Mouse (Mus musculus) forebrain, postnatal 0 days (tissue): ENCODE measurements around the gene Hnrnpl. TPM values are rescaled to one million over a fixed set of nuclear protein-coding genes. Genes with fewer than 3 reads are reported as not detected.

ENCODE experiments used
- ATAC-seq: fragments of 200-750 bp; cut with Nextera tagmentation; 2 replicates; pipeline ENCODE4 v1.8.0; 2017; ENCODE audit warnings: mild to moderate bottlenecking, moderate library complexity
- DNase-seq: peaks from one replicate; pipeline ENCODE4 v3.0.0-alpha.2; 2015
- H3K27ac ChIP-seq: fragments of 300-500 bp; sonication (generic); 2 replicates; pipeline ENCODE4 v1.5.1; 2014; ENCODE audit warnings: low read depth, mild to moderate bottlenecking, antibody characterized with exemption, low read length, moderate library complexity, mixed read lengths
- H3K27me3 ChIP-seq: fragments of 300-500 bp; sonication (generic); 2 replicates; pipeline ENCODE4 v1.6.1; 2014; ENCODE audit warnings: mild to moderate bottlenecking, low read length, mixed read lengths; ENCODE audit not compliant: insufficient read depth
- H3K36me3 ChIP-seq: fragments of 300-500 bp; sonication (generic); 2 replicates; pipeline ENCODE4 v1.6.1; 2014; ENCODE audit warnings: mild to moderate bottlenecking, moderate library complexity; ENCODE audit not compliant: insufficient read depth
- H3K4me1 ChIP-seq: fragments of 300-500 bp; sonication (generic); 2 replicates; pipeline ENCODE4 v1.6.1; 2014; ENCODE audit warnings: antibody characterized with exemption; ENCODE audit not compliant: insufficient read depth
- H3K4me2 ChIP-seq: fragments of 300-500 bp; sonication (generic); 2 replicates; pipeline ENCODE4 v1.6.1; 2014; ENCODE audit warnings: low read depth, mild to moderate bottlenecking, moderate library complexity
- H3K4me3 ChIP-seq: fragments of 300-500 bp; sonication (generic); 2 replicates; pipeline ENCODE4 v1.5.1; 2014; ENCODE audit warnings: low read depth, low read length, mixed read lengths
- H3K9ac ChIP-seq: fragments of 300-500 bp; sonication (generic); 2 replicates; pipeline ENCODE4 v1.6.1; 2014; ENCODE audit warnings: mild to moderate bottlenecking
- H3K9me3 ChIP-seq: fragments of 300-500 bp; sonication (generic); 2 replicates; pipeline ENCODE4 v1.6.1; 2016; ENCODE audit warnings: low read length
- CTCF ChIP-seq: sonication (generic); IDR thresholded peaks from 2 replicates; pipeline ENCODE4 v1.5.1; 2016; ENCODE audit warnings: antibody characterized with exemption, control low read depth, low read depth
- WGBS: fragments of 180-500 bp; shearing (Covaris S2); extraction: QIAGEN DNeasy Blood & Tissue Kit; methylation state at CpG from one replicate; pipeline ENCODE4 v1.1.7; 2014; 5-methylcytosine and 5-hydroxymethylcytosine counted together
- polyA plus RNA-seq: library from polyadenylated mRNA; unstranded; fragments of >200 nt; fragmentation: Nextera tagmentation; extraction: Ambion mirVana; gene quantifications from 2 replicates; pipeline ENCODE4 v1.2.1, GENCODE M21; 2015
- total RNA-seq: library from RNA; depleted of rRNA; stranded (reverse); fragments of >200 nt; gene quantifications from 2 replicates; pipeline ENCODE4 v1.2.3, GENCODE M21; 2014

Gene Hnrnpl
- total and polyA plus RNA-seq, 2 experiments from 2014 or later, result 172 to 264 TPM

DNA sequence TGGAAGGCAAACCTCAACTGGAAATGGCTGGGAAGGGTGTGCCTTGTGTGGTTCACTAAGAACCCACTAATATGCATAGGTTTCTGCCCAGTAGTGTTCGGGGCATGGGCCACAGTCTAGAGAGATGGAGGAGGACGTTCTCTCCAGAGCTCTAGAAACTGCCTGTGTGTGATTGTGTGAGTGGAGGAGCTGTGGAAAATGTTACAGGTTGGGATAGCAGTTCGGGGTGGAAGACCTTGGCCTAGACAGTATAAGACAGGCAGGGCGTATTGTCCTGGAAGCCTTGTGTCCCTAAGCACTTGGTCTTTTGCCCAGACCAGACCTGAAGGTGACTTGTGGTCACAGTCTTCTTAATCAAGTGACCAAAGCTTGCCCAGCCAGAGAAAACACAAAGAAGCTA is 4.1 kb downstream of the Hnrnpl start:
- H3K4me2 ChIP-seq, result peak overlapping the region; percentile 69
- TF ChIP-seq CTCF, result no peak

GRCm38 (mm10) chr7:28812949-28813348 is 4.6 kb downstream of the Hnrnpl start:
- no peak overlapping the region for H3K4me3 ChIP-seq
- DNase-seq, result no peak

More for the DNA sequence above, 4.1 kb downstream of the Hnrnpl start:
- DNase-seq (no peak), ATAC-seq (no peak)
- H3K9ac ChIP-seq, result no peak overlapping the region
- peaks cover 44% of the 10 kb centered on the region for H3K36me3 ChIP-seq
- no peaks in the 10 kb centered on the region for H3K27me3 ChIP-seq
- H3K27ac ChIP-seq, result no peak overlapping the region
- H3K4me1 ChIP-seq, result peaks cover 16% of the 10 kb centered on the region
- no peaks in the 10 kb centered on the region for H3K9me3 ChIP-seq
- WGBS, result 65% methylated on average over 4 of the region's 4 CpGs
- H3K4me3 ChIP-seq, result peak overlapping the region; percentile 97

GRCm38 (mm10) chr7:28814306-28815034 is 6.1 kb downstream of the Hnrnpl start:
- TF ChIP-seq CTCF, result no peak
- no peak for DNase-seq
- peaks cover 62% of the 10 kb centered on the region for H3K36me3 ChIP-seq
- no peaks in the 10 kb centered on the region for H3K9me3 ChIP-seq
- ATAC-seq, result no peak
- 90% methylated on average over 5 of the region's 5 CpGs for WGBS
- H3K4me1 ChIP-seq, result peaks cover 11% of the 10 kb centered on the region
- H3K9ac ChIP-seq, result no peak overlapping the region
- H3K4me2 ChIP-seq, result no peak overlapping the region
- H3K27me3 ChIP-seq, result no peaks in the 10 kb centered on the region
- H3K27ac ChIP-seq, result no peak overlapping the region
- no peak overlapping the region for H3K4me3 ChIP-seq

More at GRCm38 (mm10) chr7:28812949-28813348, 4.6 kb downstream of the Hnrnpl start:
- H3K9me3 ChIP-seq, result no peaks in the 10 kb centered on the region
- no peak for ATAC-seq
- H3K27me3 ChIP-seq, result no peaks in the 10 kb centered on the region
- H3K27ac ChIP-seq, result no peak overlapping the region
- 74% methylated on average over 5 of the region's 5 CpGs for WGBS
- no peak for TF ChIP-seq CTCF
- peaks cover 14% of the 10 kb centered on the region for H3K4me1 ChIP-seq
- peak overlapping the region; percentile 69 for H3K4me2 ChIP-seq
- H3K9ac ChIP-seq, result no peak overlapping the region
- peaks cover 49% of the 10 kb centered on the region for H3K36me3 ChIP-seq

DNA sequence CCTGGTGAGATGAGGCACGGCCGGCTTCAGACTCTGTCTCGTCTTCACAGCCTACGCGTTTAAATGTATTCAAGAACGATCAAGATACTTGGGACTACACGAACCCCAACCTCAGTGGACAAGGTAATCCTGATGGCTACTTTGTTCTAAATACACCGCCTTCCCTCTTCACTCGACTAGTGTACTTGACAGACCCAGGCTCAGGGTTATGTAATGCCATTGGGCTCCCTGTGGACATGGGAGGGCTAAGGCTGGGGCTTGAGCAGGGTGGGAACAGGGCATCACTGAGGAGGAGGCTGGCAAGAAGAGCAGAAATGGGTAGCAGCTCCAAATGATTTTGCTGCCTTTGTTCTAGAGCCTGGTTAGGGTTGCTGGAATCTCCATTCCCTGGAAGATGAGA is 6.9 kb downstream of the Hnrnpl start:
- H3K27me3 ChIP-seq, result no peaks in the 10 kb centered on the region
- ATAC-seq, result no peak
- peaks cover 11% of the 10 kb centered on the region for H3K4me1 ChIP-seq
- H3K4me3 ChIP-seq, result no peak overlapping the region
- WGBS, result 92% methylated on average over 9 of the region's 9 CpGs
- H3K9me3 ChIP-seq, result no peaks in the 10 kb centered on the region
- peaks cover 70% of the 10 kb centered on the region for H3K36me3 ChIP-seq
- no peak for TF ChIP-seq CTCF
- no peak overlapping the region for H3K9ac ChIP-seq
- no peak overlapping the region for H3K27ac ChIP-seq
- DNase-seq, result no peak
- no peak overlapping the region for H3K4me2 ChIP-seq

DNA sequence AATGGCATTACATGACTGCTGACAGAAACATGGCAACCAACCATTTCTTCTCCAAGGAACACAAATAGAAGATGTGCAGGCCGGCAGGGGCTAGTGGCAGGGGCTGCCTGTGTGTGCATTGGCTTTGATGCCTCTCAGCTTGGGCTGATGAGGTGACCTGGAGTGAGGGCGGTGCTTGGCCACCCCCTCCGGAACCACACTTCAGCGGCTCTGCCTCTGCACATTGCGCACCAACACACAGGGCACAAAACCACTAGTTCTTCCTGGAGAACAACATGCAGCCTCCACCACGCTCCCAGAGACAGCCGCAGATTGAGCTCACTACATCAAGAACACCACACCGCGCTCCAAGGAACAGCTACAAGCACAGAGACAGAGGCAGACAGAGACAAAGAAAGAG is 7.9 kb downstream of the Hnrnpl start:
- DNase-seq (no peak), ATAC-seq (no peak)
- H3K4me2 ChIP-seq, result no peak overlapping the region

GRCm38 (mm10) chr7:28816920-28817319 is 8.6 kb downstream of the Hnrnpl start:
- no peak for TF ChIP-seq CTCF
- no peak overlapping the region for H3K9ac ChIP-seq
- H3K36me3 ChIP-seq, result peaks cover 86% of the 10 kb centered on the region
- DNase-seq (no peak), ATAC-seq (no peak)
- H3K9me3 ChIP-seq, result no peaks in the 10 kb centered on the region
- H3K27me3 ChIP-seq, result no peaks in the 10 kb centered on the region
- H3K4me3 ChIP-seq, result no peak overlapping the region
- H3K4me1 ChIP-seq, result peaks cover 11% of the 10 kb centered on the region
- no peak overlapping the region for H3K4me2 ChIP-seq
- no peak overlapping the region for H3K27ac ChIP-seq
- WGBS, result 88% methylated on average over 10 of the region's 10 CpGs

More for the DNA sequence above, 7.9 kb downstream of the Hnrnpl start:
- H3K4me1 ChIP-seq, result peaks cover 11% of the 10 kb centered on the region
- TF ChIP-seq CTCF, result no peak
- no peaks in the 10 kb centered on the region for H3K27me3 ChIP-seq
- WGBS, result 80% methylated on average over 9 of the region's 9 CpGs
- H3K9ac ChIP-seq, result no peak overlapping the region
- no peak overlapping the region for H3K4me3 ChIP-seq
- H3K27ac ChIP-seq, result no peak overlapping the region
- no peaks in the 10 kb centered on the region for H3K9me3 ChIP-seq
- H3K36me3 ChIP-seq, result peaks cover 79% of the 10 kb centered on the region

GRCm38 (mm10) chr7:28817524-28817923 is 9.2 kb downstream of the Hnrnpl start:
- 50% methylated on average over 6 of the region's 6 CpGs for WGBS
- H3K9ac ChIP-seq, result no peak overlapping the region
- no peak overlapping the region for H3K4me3 ChIP-seq
- ATAC-seq (no peak), DNase-seq (no peak)
- no peak overlapping the region for H3K27ac ChIP-seq
- H3K36me3 ChIP-seq, result peaks cover 92% of the 10 kb centered on the region
- H3K9me3 ChIP-seq, result no peaks in the 10 kb centered on the region
- peaks cover 5% of the 10 kb centered on the region; the same call in 1 of the 2 replicates for H3K4me1 ChIP-seq
- H3K27me3 ChIP-seq, result no peaks in the 10 kb centered on the region
- TF ChIP-seq CTCF, result no peak
- H3K4me2 ChIP-seq, result no peak overlapping the region
